Mouse (Mus musculus): ENCODE results near the gene Gstp2. TPM values are rescaled to one million over a fixed set of nuclear protein-coding genes. Genes with fewer than 3 reads are reported as not detected.
"Not testable (repeated sequence)": the region's sequence is repeated elsewhere in the genome, so short reads cannot be mapped to it uniquely, and the experiment has no call there.

Gene Gstp2
- total RNA-seq, 2 experiments from 2014 or later, result not detected

- ATAC-seq (replicated peaks; ENCODE audit: poor library complexity), result 0 out of 2 replicates have a peak, but pooled peaks have one; percentile 47
Observed at GRCm38 (mm10) chr19:4051741-4052515, 6.1 kb upstream of the Gstp2 start.

- no peak for ATAC-seq (replicated peaks; ENCODE audit: poor library complexity)
Observed at GRCm38 (mm10) chr19:4051016-4051415, 5.2 kb upstream of the Gstp2 start.

DNA sequence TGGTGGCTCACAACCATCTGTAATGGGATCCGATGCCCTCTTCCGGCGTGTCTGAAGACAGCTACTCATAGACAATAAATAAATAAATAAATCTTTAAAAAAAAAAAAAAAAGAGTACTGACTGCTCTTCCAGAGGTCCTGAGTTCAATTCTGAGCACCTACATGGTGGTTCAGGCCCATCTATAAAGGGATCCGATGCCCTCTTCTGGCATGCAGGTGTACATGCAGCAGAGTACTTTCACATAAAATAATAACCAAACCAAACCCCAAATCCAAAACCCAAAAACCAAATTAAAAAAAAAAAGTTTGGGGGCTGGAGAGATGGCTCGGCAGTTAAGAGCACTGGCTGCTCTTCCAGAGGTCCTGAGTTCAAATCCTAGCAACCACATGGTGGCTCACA lies 3.2 kb upstream of the Gstp2 start:
- ATAC-seq (replicated peaks; ENCODE audit: poor library complexity), result not testable (repeated sequence)

GRCm38 (mm10) chr19:4047859-4048258 lies 2.0 kb upstream of the Gstp2 start:
- ATAC-seq (replicated peaks; ENCODE audit: poor library complexity), result peak; percentile 65

DNA sequence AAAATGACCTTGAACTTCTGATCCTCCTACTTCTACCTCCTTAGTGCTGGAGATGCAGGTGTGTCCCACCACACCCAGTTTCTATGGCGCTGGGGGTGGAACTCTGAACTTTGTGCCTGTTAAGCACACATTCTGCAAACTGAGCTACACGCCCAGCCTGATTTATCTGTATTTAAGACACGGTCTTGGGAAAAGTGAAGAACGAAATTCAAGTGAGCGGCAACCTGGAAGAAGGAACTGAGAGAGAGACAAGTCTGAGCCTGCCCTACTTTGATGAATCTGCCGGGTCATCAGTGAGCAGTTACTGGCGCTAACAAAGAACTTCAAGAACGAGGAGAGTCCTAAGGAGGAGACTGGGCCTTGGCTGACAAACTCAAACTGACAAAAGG lies 1.0 kb upstream of the Gstp2 start:
- ATAC-seq (replicated peaks; ENCODE audit: poor library complexity), result peak; percentile 23; the same call in 1 of the 2 replicates

DNA sequence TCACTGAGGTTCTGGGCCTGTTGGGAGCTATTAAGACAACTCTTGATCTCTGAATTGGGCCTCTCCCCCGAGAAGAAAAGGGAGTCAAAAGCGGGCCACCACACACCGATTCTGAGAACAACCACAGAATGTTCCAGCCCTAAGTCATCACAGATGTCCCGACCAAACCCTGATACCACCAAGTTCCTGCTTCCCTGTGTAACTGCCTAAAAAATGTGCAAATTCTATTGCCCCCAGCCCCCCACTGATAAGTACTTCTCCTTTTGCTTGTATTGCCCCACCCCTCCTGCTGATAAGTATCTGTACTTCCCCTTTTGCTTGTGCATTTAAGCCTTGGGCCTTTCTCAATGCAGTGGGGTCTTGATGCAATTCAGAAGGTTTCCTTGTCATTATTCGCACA lies 1.7 kb downstream of the Gstp2 start:
- not testable (repeated sequence) for ATAC-seq (replicated peaks; ENCODE audit: poor library complexity)

DNA sequence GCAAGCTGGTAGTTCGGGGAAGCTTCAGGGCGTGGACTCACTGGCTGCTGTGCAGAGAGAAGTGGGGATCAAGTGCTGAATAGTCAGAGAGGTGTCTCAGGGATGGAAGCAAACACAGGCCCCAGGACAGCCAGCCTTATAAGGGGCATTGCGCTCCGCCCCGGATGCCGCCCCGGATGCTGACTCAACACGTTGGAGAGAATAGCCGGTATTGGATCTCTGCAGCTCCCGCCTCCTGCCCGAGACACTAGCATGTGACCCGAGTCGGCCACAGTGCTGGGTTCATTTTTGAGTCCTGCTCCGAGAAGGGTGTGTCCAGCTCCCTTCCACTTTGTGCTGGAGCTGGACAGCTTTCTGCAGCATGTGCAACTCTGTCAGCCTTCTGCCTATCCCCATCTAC lies 3.7 kb downstream of the Gstp2 start:
- ATAC-seq (replicated peaks; ENCODE audit: poor library complexity), result no peak

DNA sequence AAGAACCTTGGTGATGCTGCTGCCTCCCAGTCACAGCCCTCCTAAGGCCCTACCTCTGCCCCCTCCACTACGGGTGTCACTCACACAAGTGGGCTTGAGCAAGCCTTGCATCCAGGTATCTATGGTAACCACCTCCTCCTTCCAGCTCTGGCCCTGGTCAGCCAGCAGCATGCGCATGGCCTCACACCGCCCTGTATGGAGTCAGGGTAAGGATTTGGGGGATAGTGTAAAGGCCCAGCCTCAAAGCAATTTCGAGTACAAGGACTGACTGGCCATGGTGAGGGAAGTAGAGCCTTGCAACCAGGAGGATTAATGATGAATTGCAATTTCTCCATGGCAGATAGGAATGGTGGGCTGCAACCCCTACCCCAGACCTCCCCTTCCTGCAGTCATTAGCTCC lies 4.3 kb downstream of the Gstp2 start:
- not testable (repeated sequence) for ATAC-seq (replicated peaks; ENCODE audit: poor library complexity)

- not testable (repeated sequence) for ATAC-seq (replicated peaks; ENCODE audit: poor library complexity)
Observed at GRCm38 (mm10) chr19:4040941-4041340, 4.9 kb downstream of the Gstp2 start.

GRCm38 (mm10) chr19:4037788-4038232 lies 8.0 kb downstream of the Gstp2 start, which contains the start of gene Gstp1:
TSS of gene Gstp1 (minus strand) at chr19:4037985.
- ATAC-seq (replicated peaks; ENCODE audit: poor library complexity), result peak; percentile 99

GRCm38 (mm10) chr19:4037154-4037787 lies 8.6 kb downstream of the Gstp2 start:
- ATAC-seq (replicated peaks; ENCODE audit: poor library complexity), result not testable (repeated sequence)

DNA sequence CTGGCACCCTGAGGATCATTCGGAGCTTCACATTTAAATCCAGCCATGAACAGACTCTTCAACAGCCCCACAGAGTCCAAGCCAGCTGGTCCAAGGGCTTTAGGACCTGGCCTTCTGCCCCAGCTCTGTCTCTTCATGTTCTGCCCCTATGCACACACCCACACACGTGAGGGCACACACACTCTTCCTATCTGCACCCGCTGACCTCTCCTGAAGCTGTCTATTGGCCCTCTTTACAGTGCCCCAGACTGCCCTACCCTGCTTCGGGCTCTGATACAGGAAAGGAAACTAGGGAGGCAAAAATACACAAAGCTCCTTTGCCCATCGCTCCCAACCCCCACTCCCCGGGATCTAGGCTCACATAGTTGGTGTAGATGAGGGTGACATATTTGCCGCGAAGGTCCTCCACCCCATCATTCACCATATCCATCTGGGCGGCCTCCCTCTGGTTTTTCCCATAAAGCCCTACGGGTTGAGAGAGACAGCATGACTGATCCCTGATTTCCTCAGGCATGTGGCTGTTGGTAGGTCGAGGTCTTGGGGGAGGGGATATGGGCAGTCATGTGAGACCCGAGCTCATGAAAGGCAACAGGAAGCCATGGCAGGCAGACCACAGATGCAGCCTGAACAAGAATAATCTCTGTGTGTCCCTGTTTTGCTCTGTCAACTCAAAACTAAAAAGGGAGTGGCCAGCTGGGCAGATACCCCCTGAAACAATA lies 9.3 kb downstream of the Gstp2 start:
- no peak for ATAC-seq (replicated peaks; ENCODE audit: poor library complexity)

GRCm38 (mm10) chr19:4033742-4034141 lies 12.1 kb downstream of the Gstp2 start:
- ATAC-seq (replicated peaks; ENCODE audit: poor library complexity), result no peak

GRCm38 (mm10) chr19:4033298-4033697 lies 12.5 kb downstream of the Gstp2 start:
- no peak for ATAC-seq (replicated peaks; ENCODE audit: poor library complexity)

DNA sequence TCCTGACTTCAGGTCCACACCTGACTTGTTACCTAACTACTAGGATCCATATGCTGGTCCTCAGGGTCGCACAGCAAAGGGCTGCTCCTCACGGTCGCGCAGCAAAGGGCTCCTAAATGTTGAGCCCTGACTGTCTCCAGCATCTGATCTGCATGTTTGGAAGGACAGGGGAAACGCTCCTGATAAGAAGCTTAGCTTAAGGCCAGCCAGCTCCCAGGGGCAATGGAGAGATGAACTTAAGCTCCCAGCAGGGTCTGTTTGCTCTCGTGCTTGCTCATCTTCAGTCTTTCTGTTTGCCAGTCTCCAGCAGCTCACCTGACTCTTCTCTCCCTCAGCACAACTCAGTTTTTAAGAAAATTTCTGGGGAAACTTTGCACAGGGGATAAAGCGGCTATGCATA lies 13.2 kb downstream of the Gstp2 start:
- ATAC-seq (replicated peaks; ENCODE audit: poor library complexity), result no peak

DNA sequence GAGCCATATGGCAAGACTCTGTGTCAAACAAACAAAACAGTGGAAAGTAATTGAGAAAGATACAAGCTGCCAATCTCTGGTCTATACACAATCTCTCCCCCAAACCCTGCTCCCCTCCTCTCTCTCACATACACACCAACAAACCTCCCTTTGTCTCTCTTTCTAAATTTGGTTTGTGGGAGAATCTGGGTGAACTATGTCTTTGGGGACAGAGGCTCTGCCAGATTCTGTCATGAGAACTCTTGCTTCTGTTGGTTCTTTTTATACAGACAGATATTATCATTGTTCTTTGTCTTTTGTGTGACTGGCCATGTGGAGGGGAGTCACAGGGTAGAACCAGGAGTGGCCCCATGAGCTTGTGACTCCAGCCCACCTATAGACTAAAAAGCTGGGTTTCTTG lies 18.2 kb downstream of the Gstp2 start:
- no peak for ATAC-seq (replicated peaks; ENCODE audit: poor library complexity)

- no peak for ATAC-seq (replicated peaks; ENCODE audit: poor library complexity)
Observed at GRCm38 (mm10) chr19:4023185-4023584, 22.6 kb downstream of the Gstp2 start.

- ATAC-seq (replicated peaks; ENCODE audit: poor library complexity), result peak; percentile 99
Observed at GRCm38 (mm10) chr19:4018743-4019583, 26.9 kb downstream of the Gstp2 start.

- no peak for ATAC-seq (replicated peaks; ENCODE audit: poor library complexity)
Observed at GRCm38 (mm10) chr19:4017921-4018587, 27.8 kb downstream of the Gstp2 start.

GRCm38 (mm10) chr19:4015635-4016034 lies 30.2 kb downstream of the Gstp2 start:
- ATAC-seq (replicated peaks; ENCODE audit: poor library complexity), result no peak
